Mouse (Mus musculus) thymus, adult 2 months (tissue): ENCODE data around the gene Mtpn. TPM values are rescaled to one million over a fixed set of nuclear protein-coding genes. Genes with fewer than 3 reads are reported as not detected.

Source experiments
- DNase-seq: peaks from one replicate; pipeline ENCODE4 v3.0.0; 2021
- H3K27ac ChIP-seq: fragments of 200-500 bp; 2 replicates; pipeline ENCODE4 v1.5.1; 2012; ENCODE audit warnings: low read length, control low read depth; ENCODE audit not compliant: control insufficient read depth, insufficient read depth
- H3K27me3 ChIP-seq: fragments of 200-500 bp; 2 replicates; pipeline ENCODE4 v1.6.1; 2012; ENCODE audit warnings: mild to moderate bottlenecking, low read length, moderate library complexity, mixed read lengths; ENCODE audit not compliant: control insufficient read depth, insufficient read depth
- H3K36me3 ChIP-seq: fragments of 200-500 bp; 2 replicates; pipeline ENCODE4 v1.6.1; 2012; ENCODE audit warnings: mild to moderate bottlenecking, low read length, moderate library complexity; ENCODE audit not compliant: control insufficient read depth, insufficient read depth
- H3K4me1 ChIP-seq: fragments of 200-500 bp; replicated peaks from 2 replicates; pipeline ENCODE4 v1.6.1; 2012; ENCODE audit warnings: low read length; ENCODE audit not compliant: control insufficient read depth, insufficient read depth
- H3K4me3 ChIP-seq: fragments of 200-500 bp; 2 replicates; pipeline ENCODE4 v1.5.1; 2012; ENCODE audit warnings: mild to moderate bottlenecking, low read length, control low read depth, moderate library complexity; ENCODE audit not compliant: control insufficient read depth, insufficient read depth
- CTCF ChIP-seq: fragments of 200-500 bp; IDR thresholded peaks from 2 replicates; pipeline ENCODE4 v1.5.1; 2012; ENCODE audit warnings: mild to moderate bottlenecking, control low read depth, low read length, moderate library complexity, borderline replicate concordance; ENCODE audit not compliant: control insufficient read depth, poor library complexity, insufficient read depth; ENCODE audit errors: extremely low read depth
- POLR2A ChIP-seq: fragments of 200-500 bp; IDR thresholded peaks from 2 replicates; pipeline ENCODE4 v1.6.1; 2012; ENCODE audit warnings: mild to moderate bottlenecking, low read length, control low read depth, moderate library complexity; ENCODE audit not compliant: control insufficient read depth, poor library complexity, insufficient read depth; ENCODE audit errors: extremely low read depth
- WGBS: fragments of 180-500 bp; shearing (Covaris S2); methylation state at CpG from one replicate; pipeline ENCODE4 v1.1.7; 2018; 5-methylcytosine and 5-hydroxymethylcytosine counted together
- polyA plus RNA-seq: library from polyadenylated mRNA; depleted of rRNA; stranded (reverse); fragments of >200 nt; gene quantifications from 2 replicates; pipeline ENCODE4 v1.2.3, GENCODE M21; 2012

The Mtpn gene
- polyA plus RNA-seq, 1 experiment = 46.4 TPM

- no peak overlapping the region for H3K4me3 ChIP-seq
- DNase-seq = no peak
- no peaks in the 10 kb centered on the region for H3K36me3 ChIP-seq
- no peak for TF ChIP-seq POLR2A
- TF ChIP-seq CTCF = no peak
- WGBS = 94% methylated on average over 5 of the region's 5 CpGs
- H3K27me3 ChIP-seq = no peaks in the 10 kb centered on the region
- no peak overlapping the region for H3K27ac ChIP-seq
- no peaks in the 10 kb centered on the region for H3K4me1 ChIP-seq
Observed at GRCm38 (mm10) chr6:35499978-35500667, 39.6 kb downstream of the Mtpn start.

DNA sequence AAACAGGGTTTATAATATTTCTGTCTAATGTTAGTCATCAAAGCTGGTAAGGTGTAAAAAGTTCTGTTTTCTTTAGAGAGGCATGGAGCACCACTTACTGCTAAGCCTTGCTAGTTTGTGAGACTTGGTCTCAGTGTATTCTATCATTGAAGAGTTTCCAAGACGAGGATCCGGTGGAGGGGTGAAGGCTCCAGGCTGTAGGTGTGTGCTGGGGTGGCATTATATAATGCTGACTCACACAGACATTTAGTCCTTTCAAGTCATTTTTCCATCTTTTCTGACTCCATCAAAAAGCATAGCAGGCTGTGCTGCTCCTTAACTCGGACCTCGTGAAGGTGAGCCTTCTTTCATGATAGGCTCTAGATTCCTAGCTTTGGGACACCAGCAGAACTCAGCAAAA is 42.3 kb downstream of the Mtpn start:
- no peak overlapping the region for H3K4me3 ChIP-seq
- no peak overlapping the region for H3K27ac ChIP-seq
- no peak for DNase-seq
- no peaks in the 10 kb centered on the region for H3K27me3 ChIP-seq
- WGBS = 97% methylated on average over 4 of the region's 4 CpGs
- TF ChIP-seq CTCF (no peak), POLR2A (no peak)
- no peaks in the 10 kb centered on the region for H3K36me3 ChIP-seq
- no peaks in the 10 kb centered on the region for H3K4me1 ChIP-seq

- 94% methylated on average over 6 of the region's 6 CpGs for WGBS
Observed at GRCm38 (mm10) chr6:35493851-35494250, 45.8 kb downstream of the Mtpn start.

GRCm38 (mm10) chr6:35479651-35480335 is 59.9 kb downstream of the Mtpn start:
- no peaks in the 10 kb centered on the region for H3K36me3 ChIP-seq
- no peaks in the 10 kb centered on the region for H3K4me1 ChIP-seq
- TF ChIP-seq POLR2A (no peak), CTCF (no peak)
- no peaks in the 10 kb centered on the region for H3K27me3 ChIP-seq
- no peak overlapping the region for H3K4me3 ChIP-seq
- 91% methylated on average over 5 of the region's 5 CpGs for WGBS
- DNase-seq = no peak
- no peak overlapping the region for H3K27ac ChIP-seq

More at GRCm38 (mm10) chr6:35493851-35494250, 45.8 kb downstream of the Mtpn start:
- Histone ChIP-seq H3K27me3 (no peaks in the 10 kb centered on the region), H3K36me3 (no peaks in the 10 kb centered on the region), H3K27ac (no peak overlapping the region), H3K4me1 (no peaks in the 10 kb centered on the region), H3K4me3 (no peak overlapping the region)
- TF ChIP-seq POLR2A = no peak
- TF ChIP-seq CTCF = no peak
- DNase-seq = no peak

DNA sequence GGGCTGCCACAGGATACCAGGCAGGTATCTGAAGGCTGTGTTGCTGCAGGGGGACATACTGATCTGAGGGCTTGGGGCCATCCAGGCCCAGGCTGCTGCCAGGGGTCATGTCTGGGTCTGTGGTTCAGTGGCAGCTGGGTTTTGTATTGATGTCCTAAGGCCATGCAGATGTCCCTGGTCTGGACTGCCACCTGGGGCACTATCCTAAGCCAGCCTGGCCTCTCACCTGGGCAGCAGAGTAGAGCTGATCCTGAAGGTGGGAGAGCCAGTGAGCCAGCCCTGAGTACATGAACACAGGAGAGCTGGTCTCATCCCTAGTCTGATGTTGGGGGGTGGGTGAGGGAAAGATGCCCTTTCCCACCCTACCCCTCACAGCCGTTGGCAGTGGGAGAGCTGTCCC is 62.9 kb downstream of the Mtpn start:
- no peaks in the 10 kb centered on the region for H3K27me3 ChIP-seq
- 95% methylated on average over 1 of the region's 1 CpGs for WGBS
- no peak for DNase-seq
- no peak for TF ChIP-seq CTCF
- TF ChIP-seq POLR2A = no peak
- H3K36me3 ChIP-seq = no peaks in the 10 kb centered on the region
- no peak overlapping the region for H3K27ac ChIP-seq
- H3K4me3 ChIP-seq = no peak overlapping the region
- H3K4me1 ChIP-seq = no peaks in the 10 kb centered on the region

DNA sequence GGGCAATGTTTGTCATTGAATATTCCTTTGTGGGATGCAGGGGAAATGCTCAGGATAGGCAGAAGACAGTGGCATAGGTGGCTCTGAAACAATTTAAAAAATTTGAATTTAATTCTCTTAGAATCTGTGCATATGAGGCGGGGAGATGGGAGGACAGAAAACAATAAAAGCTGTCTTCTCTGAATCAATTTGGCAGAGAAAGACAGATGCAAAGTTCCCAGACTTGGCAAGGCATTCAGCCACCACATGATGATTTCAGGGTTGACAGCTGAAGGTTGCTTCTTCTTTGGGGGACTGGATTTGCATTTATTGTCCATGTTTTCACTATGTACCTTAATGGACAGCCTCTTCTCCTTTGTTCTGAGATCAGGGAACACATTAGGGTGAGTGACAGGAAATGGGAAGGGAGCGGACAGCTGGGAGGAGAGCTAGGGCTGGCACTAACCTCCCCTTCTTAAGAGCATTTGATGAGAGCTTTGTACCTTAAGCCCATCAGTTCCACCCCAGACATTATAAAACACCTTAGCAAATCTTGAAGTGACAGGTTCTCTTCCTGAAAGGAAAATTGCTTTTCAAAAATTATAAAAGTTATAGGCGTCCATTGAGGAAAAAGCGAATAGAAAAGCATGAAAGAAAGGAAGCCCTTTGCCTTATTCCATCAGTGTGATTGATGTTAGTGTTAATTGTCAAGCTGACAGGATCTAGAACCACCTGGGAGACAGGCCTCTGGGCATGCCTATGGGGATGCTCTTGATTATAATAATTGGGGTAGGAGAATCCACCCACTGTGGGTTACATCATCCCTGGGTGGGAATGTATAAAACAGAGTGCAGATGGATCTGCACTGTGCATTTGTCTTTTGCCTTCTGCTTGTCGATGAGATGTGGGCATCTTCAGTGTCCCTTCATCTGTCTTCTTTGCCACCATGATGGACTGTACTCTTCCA is 76.0 kb downstream of the Mtpn start:
- 98% methylated on average over 5 of the region's 5 CpGs for WGBS
- DNase-seq = no peak
- Histone ChIP-seq H3K27ac (no peak overlapping the region), H3K36me3 (no peaks in the 10 kb centered on the region), H3K27me3 (no peaks in the 10 kb centered on the region), H3K4me3 (no peak overlapping the region), H3K4me1 (0 out of 2 replicates have a peak, but pooled peaks cover 2% of the 10 kb centered on the region)
- TF ChIP-seq POLR2A (no peak), CTCF (no peak)
